Mouse (Mus musculus) E14TG2a.4 (cell line): Measurements from ENCODE around the gene Gm17949.

ENCODE experiments used
- CTCF ChIP-seq: conservative IDR thresholded peaks from 2 replicates; pipeline ENCODE4 v1.5.1; 2014; ENCODE audit warnings: low read length
- NANOG ChIP-seq: IDR thresholded peaks from 2 replicates; pipeline ENCODE4 v1.6.1; 2014; ENCODE audit warnings: borderline replicate concordance, low read length, mixed read lengths
- POU5F1 ChIP-seq: IDR thresholded peaks from 2 replicates; pipeline ENCODE4 v1.6.1; 2014; ENCODE audit warnings: low read length, borderline replicate concordance

DNA sequence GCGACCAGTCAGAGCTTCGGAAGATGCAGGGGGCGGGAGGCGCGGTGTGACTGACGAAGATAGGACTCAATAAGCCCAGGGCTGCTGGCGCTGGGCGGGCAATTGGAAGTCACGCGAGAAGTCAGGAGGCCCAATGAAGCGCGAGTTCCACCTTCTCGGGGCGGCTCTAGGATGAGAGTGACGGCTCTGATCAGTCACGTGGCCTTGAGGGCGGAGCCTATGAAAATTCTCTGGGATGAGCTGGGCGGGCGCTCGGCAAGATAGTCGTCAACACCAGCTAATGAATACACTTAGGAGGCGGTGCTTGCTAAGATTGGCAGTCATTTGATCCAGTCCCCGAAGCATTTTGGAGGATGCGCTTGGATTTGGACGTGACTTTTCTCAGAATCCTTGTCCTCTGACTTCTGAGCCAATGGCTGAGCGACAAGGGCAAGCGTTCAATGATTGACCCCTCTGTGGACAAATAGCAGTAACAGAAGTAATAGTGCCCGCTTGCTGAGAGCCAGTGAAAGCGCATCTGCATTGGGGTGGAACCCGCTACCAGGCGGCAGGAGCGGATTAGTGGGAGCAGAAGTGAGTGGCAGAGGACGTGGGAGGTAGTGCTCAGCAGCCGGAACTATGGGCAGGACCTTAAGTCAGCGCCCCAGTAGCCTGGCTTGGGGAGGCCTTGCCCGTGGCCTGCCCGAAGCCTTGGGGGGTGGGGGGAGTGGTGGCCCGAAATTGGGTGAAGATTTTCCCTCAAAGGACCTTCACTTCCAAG, 20.6 kb downstream of the Gm17949 start:
- TF ChIP-seq CTCF (no peak), POU5F1 (no peak), NANOG (peak; percentile 6; the same call in 1 of the 2 replicates)
